Mouse (Mus musculus) G1E (cell line): ENCODE data around the gene Tma7. TPM values are rescaled to one million over a fixed set of nuclear protein-coding genes. Genes with fewer than 3 reads are reported as not detected.

Experiments
- ATAC-seq: 2 replicates; pipeline ENCODE4 v1.8.0; 2016; ENCODE audit warnings: mild to moderate bottlenecking; ENCODE audit not compliant: insufficient number of reproducible peaks, poor library complexity, low FRiP score, severe bottlenecking; ENCODE audit errors: extremely low read depth
- DNase-seq: peaks from one replicate; pipeline ENCODE4 v3.0.0; 2012; ENCODE audit warnings: low spot score
- H3K27me3 ChIP-seq: 2 replicates; pipeline ENCODE4 v1.6.1; 2012; ENCODE audit warnings: mild to moderate bottlenecking, low read length, inconsistent platforms; ENCODE audit not compliant: insufficient read depth
- H3K36me3 ChIP-seq: replicated peaks from 2 replicates; pipeline ENCODE3; 2012; ENCODE audit warnings: mild to moderate bottlenecking, inconsistent platforms
- H3K4me1 ChIP-seq: 2 replicates; pipeline ENCODE4 v1.6.1; 2012; ENCODE audit warnings: low read depth, low read length, inconsistent platforms, mixed read lengths; ENCODE audit not compliant: insufficient read depth
- H3K4me3 ChIP-seq: 2 replicates; pipeline ENCODE4 v1.5.1; 2012; ENCODE audit warnings: low read depth, mild to moderate bottlenecking, inconsistent platforms, low read length, moderate library complexity, mixed read lengths
- H3K9me3 ChIP-seq: replicated peaks from 2 replicates; pipeline ENCODE4 v1.6.1; 2012; ENCODE audit warnings: inconsistent platforms
- CTCF ChIP-seq: IDR thresholded peaks from 2 replicates; pipeline ENCODE4 v1.5.1; 2012; ENCODE audit warnings: low read depth, low read length, inconsistent platforms, mixed read lengths
- GATA1 ChIP-seq: IDR thresholded peaks from 2 replicates; pipeline ENCODE4 v1.6.1; 2012; ENCODE audit warnings: borderline replicate concordance, low read length, inconsistent platforms, mixed read lengths
- GATA2 ChIP-seq: IDR thresholded peaks from 2 replicates; pipeline ENCODE4 v1.6.1; 2012; ENCODE audit warnings: low read depth, low read length, inconsistent platforms, borderline replicate concordance
- POLR2AphosphoS5 ChIP-seq: IDR thresholded peaks from 2 replicates; pipeline ENCODE4 v1.6.1; 2012; ENCODE audit warnings: low read depth, low read length, inconsistent platforms; ENCODE audit not compliant: insufficient replicate concordance
- TAL1 ChIP-seq: conservative IDR thresholded peaks from 2 replicates; pipeline ENCODE4 v1.6.1; 2012; ENCODE audit warnings: low read depth, low read length, inconsistent platforms, mixed read lengths
- polyA plus RNA-seq: library from polyadenylated mRNA; stranded (reverse); fragments of >175 nt; gene quantifications from 2 replicates; pipeline ENCODE4 v1.2.3, GENCODE M21; 2012
- total RNA-seq, 2 experiments: library from RNA; stranded (forward) in 1 of 2; stranded (reverse) in 1 of 2; fragments of 200-1000 nt in 1 of 2; fragments of >200 nt in 1 of 2; fragmentation: Nextera tagmentation in 1 of 2; gene quantifications; 2 replicates each; pipeline ENCODE4 v1.2.3; 2014 to 2017

Gene Tma7
- total and polyA plus RNA-seq, 3 experiments = 230 to 429 (median 413) TPM

- no peak for ATAC-seq
- peaks cover 51% of the 10 kb centered on the region for H3K27me3 ChIP-seq
- no peaks in the 10 kb centered on the region; the same call in 1 of the 2 replicates for H3K4me1 ChIP-seq
These were observed 18.0 kb upstream of the Tma7 start for GRCm38 (mm10) chr9:109100307-109100928.

DNA sequence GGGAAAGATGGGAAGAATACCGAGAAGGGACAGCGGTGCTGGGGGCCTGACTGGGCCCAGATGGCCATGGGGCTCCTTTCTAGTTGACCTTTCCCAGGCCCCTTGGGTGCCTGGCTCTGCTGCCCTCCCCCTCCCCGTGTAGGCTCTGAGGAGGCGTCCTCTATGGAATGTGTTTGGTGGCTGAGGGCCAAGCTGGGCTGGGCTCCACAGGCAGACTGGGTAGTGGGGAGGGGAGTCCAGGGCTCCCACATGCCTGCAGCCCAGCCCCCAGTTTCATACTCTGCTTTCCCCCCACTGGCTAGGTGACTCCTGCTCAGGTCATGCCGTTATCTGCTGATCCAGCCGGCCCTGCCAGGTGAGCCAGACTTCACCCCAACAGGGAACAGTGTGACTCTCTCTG, 16.6 kb upstream of the Tma7 start:
- no peaks in the 10 kb centered on the region for H3K36me3 ChIP-seq
- peaks cover 58% of the 10 kb centered on the region for H3K27me3 ChIP-seq
- H3K4me3 ChIP-seq = no peak overlapping the region
- H3K9me3 ChIP-seq = peaks cover 10% of the 10 kb centered on the region
- no peak for DNase-seq
- no peak for ATAC-seq
- TF ChIP-seq GATA2 = no peak
- no peak for TF ChIP-seq CTCF
- TF ChIP-seq TAL1 = no peak
- TF ChIP-seq POLR2AphosphoS5 = no peak
- no peak for TF ChIP-seq GATA1
- peaks cover 3% of the 10 kb centered on the region; the same call in 1 of the 2 replicates for H3K4me1 ChIP-seq

More at GRCm38 (mm10) chr9:109100307-109100928, 18.0 kb upstream of the Tma7 start:
- no peak for DNase-seq
- H3K9me3 ChIP-seq = peaks cover 5% of the 10 kb centered on the region
- TF ChIP-seq TAL1 = no peak
- no peak for TF ChIP-seq POLR2AphosphoS5
- TF ChIP-seq GATA2 = no peak
- TF ChIP-seq CTCF = no peak
- no peak for TF ChIP-seq GATA1
- no peak overlapping the region for H3K4me3 ChIP-seq
- H3K36me3 ChIP-seq = no peaks in the 10 kb centered on the region

DNA sequence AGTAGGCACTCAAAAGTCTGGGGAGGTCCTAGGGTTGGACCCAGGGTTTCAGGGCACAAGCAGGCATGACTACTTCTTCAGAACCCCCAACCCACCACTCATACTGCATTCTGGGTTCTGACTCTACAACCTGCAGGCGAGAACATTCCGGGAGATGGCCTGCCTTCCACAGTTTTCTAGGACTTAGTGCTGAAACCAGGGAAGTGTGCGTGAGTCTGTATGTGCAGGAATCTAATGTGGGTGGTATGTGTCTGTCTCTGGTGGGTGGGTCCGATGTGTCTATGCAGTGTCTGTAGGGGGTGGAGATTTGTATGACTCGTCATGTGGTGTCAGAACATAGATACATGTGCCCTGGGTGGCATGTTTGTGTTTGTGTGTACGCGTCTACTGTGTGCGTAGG, 16.0 kb upstream of the Tma7 start:
- H3K27me3 ChIP-seq = peaks cover 58% of the 10 kb centered on the region
- peaks cover 10% of the 10 kb centered on the region for H3K9me3 ChIP-seq
- ATAC-seq = no peak

DNA sequence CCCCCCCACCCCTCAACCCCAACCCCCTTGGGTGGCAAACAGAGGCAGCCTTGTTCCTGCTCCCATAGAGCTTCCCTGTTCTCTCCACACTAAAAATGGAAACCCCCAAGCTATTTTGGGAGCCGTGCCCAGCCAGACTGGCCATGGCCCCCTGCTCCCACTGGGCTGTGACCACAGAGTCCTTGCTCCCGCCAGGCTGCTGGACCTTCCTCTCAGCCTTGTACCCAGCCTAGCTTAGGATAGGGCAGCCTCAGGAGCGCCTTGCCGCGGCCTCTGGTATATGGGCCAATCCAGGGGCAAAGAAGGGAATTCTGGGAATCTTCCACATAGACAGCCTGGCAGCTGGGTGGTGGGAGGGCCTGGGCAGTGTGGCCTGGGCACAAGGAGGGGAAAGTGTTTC, 15.4 kb upstream of the Tma7 start:
- Histone ChIP-seq H3K4me3 (no peak overlapping the region), H3K27me3 (peaks cover 58% of the 10 kb centered on the region), H3K36me3 (peaks cover 6% of the 10 kb centered on the region), H3K4me1 (peaks cover 3% of the 10 kb centered on the region; the same call in 1 of the 2 replicates), H3K9me3 (peaks cover 10% of the 10 kb centered on the region)
- no peak for TF ChIP-seq POLR2AphosphoS5
- TF ChIP-seq GATA1 = no peak
- no peak for TF ChIP-seq GATA2
- no peak for TF ChIP-seq TAL1
- TF ChIP-seq CTCF = no peak
- DNase-seq = no peak
- no peak for ATAC-seq

More for the DNA sequence above, 16.0 kb upstream of the Tma7 start:
- Histone ChIP-seq H3K4me3 (no peak overlapping the region), H3K4me1 (peaks cover 3% of the 10 kb centered on the region; the same call in 1 of the 2 replicates), H3K36me3 (peaks cover under 1% of the 10 kb centered on the region)
- no peak for TF ChIP-seq GATA1
- no peak for TF ChIP-seq CTCF
- no peak for TF ChIP-seq GATA2
- no peak for TF ChIP-seq POLR2AphosphoS5
- no peak for TF ChIP-seq TAL1
- no peak for DNase-seq

DNA sequence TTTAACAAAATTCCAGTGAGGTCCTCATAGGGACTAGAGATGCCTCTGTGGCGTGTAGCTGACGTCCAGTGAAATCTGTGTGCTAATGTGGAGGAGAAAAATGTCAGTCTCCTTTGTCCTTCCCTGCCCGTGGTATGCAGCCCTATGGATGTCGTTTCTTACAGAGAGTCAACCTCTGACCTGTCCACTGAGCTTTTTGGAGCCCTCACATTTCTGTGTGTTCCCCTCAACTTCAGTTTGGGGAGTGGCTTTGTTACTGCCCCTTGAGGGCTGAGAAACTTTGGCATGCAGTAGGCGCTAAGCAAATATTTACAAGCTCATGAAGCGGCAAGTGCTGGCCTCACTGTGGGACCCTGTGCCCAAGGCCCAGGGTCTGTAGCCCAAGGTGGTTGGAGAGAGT, 14.9 kb upstream of the Tma7 start:
- no peak for TF ChIP-seq POLR2AphosphoS5
- TF ChIP-seq TAL1 = no peak
- TF ChIP-seq GATA1 = no peak
- no peak for TF ChIP-seq CTCF
- TF ChIP-seq GATA2 = no peak
- H3K27me3 ChIP-seq = peaks cover 58% of the 10 kb centered on the region
- peaks cover 10% of the 10 kb centered on the region for H3K9me3 ChIP-seq
- peaks cover 11% of the 10 kb centered on the region for H3K36me3 ChIP-seq
- H3K4me1 ChIP-seq = peaks cover 3% of the 10 kb centered on the region; the same call in 1 of the 2 replicates
- DNase-seq (no peak), ATAC-seq (no peak)
- H3K4me3 ChIP-seq = no peak overlapping the region

GRCm38 (mm10) chr9:109096856-109097255, 14.5 kb upstream of the Tma7 start:
- H3K27me3 ChIP-seq = peaks cover 55% of the 10 kb centered on the region
- ATAC-seq = no peak

More at GRCm38 (mm10) chr9:109096856-109097255, 14.5 kb upstream of the Tma7 start:
- DNase-seq = no peak
- Histone ChIP-seq H3K9me3 (peaks cover 10% of the 10 kb centered on the region), H3K36me3 (peaks cover 15% of the 10 kb centered on the region), H3K4me3 (no peak overlapping the region), H3K4me1 (peaks cover 3% of the 10 kb centered on the region; the same call in 1 of the 2 replicates)
- TF ChIP-seq GATA1 (no peak), TAL1 (no peak), POLR2AphosphoS5 (no peak), GATA2 (no peak), CTCF (no peak)
